Mouse (Mus musculus): ENCODE results near the gene Mapk7.

DNA sequence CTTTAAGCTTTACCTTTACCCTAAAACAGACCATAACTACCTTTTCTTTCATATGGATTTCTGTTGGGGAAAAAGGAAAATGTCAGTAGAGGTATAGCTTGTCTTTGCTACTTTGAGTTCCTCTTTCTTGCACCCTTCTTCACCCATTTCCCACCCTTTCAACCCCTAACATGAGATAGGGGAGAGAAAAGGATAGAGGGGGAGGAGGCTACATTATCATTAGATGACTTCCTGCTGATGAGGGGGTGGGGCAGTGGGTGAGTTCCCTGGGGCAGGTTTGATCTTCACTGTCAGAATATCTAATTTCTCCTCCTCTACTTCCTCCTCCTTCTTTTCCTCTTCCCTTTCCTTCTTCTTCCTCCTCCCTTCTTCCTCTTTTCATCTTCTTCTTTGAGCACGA is 3.3 kb upstream of the Mapk7 start:
- TF ChIP-seq CTCF (IDR thresholded peaks at IDR 0.05; ENCODE audit: low read depth, low read length): no peak
- TF ChIP-seq POLR2A (IDR thresholded peaks at IDR 0.05; ENCODE audit: extremely low read depth, insufficient read depth, low read length): no peak

Measured in liver, adult 2 months (tissue).